Mouse (Mus musculus) neural tube, embryonic 15.5 days (tissue): Measurements from ENCODE around the gene Rcc2. TPM values are rescaled to one million over a fixed set of nuclear protein-coding genes. Genes with fewer than 3 reads are reported as not detected.

Experiments used
- ATAC-seq: fragments of 200-750 bp; cut with Nextera tagmentation; 2 replicates; pipeline ENCODE4 v1.8.0; 2017; ENCODE audit warnings: mild to moderate bottlenecking, moderate TSS enrichment, moderate library complexity; ENCODE audit not compliant: low FRiP score
- H3K27ac ChIP-seq: fragments of 300-500 bp; sonication (generic); replicated peaks from 2 replicates; pipeline ENCODE4 v1.5.1; 2015; ENCODE audit warnings: mild to moderate bottlenecking, inconsistent platforms
- H3K27me3 ChIP-seq: fragments of 300-500 bp; sonication (generic); replicated peaks from 2 replicates; pipeline ENCODE4 v1.6.1; 2015; ENCODE audit warnings: inconsistent platforms
- H3K36me3 ChIP-seq: fragments of 300-500 bp; sonication (generic); 2 replicates; pipeline ENCODE4 v1.6.1; 2015; ENCODE audit warnings: inconsistent platforms
- H3K4me1 ChIP-seq: fragments of 300-500 bp; sonication (generic); 2 replicates; pipeline ENCODE4 v1.6.1; 2015; ENCODE audit warnings: inconsistent platforms
- H3K4me2 ChIP-seq: fragments of 300-500 bp; sonication (generic); 2 replicates; pipeline ENCODE4 v1.6.1; 2015; ENCODE audit warnings: inconsistent platforms, mild to moderate bottlenecking, moderate library complexity
- H3K4me3 ChIP-seq: fragments of 300-500 bp; sonication (generic); replicated peaks from 2 replicates; pipeline ENCODE4 v1.5.1; 2015; ENCODE audit warnings: mild to moderate bottlenecking, inconsistent platforms
- H3K9ac ChIP-seq: fragments of 300-500 bp; sonication (generic); replicated peaks from 2 replicates; pipeline ENCODE4 v1.6.1; 2015; ENCODE audit warnings: mild to moderate bottlenecking, inconsistent platforms
- H3K9me3 ChIP-seq: fragments of 300-500 bp; sonication (generic); replicated peaks from 2 replicates; pipeline ENCODE4 v1.6.1; 2016; ENCODE audit warnings: inconsistent platforms
- WGBS: fragments of 180-500 bp; shearing (Covaris S2); methylation state at CpG from one replicate; pipeline ENCODE4 v1.1.7; 2015; ENCODE audit warnings: mixed read lengths; 5-methylcytosine and 5-hydroxymethylcytosine counted together
- polyA plus RNA-seq: library from polyadenylated mRNA; unstranded; fragments of >200 nt; fragmentation: Nextera tagmentation; extraction: Ambion mirVana; gene quantifications from 2 replicates; pipeline ENCODE4 v1.2.1, GENCODE M21; 2015

Rcc2 gene
- polyA plus RNA-seq, 1 experiment from 2014 or later: 16.8 TPM

DNA sequence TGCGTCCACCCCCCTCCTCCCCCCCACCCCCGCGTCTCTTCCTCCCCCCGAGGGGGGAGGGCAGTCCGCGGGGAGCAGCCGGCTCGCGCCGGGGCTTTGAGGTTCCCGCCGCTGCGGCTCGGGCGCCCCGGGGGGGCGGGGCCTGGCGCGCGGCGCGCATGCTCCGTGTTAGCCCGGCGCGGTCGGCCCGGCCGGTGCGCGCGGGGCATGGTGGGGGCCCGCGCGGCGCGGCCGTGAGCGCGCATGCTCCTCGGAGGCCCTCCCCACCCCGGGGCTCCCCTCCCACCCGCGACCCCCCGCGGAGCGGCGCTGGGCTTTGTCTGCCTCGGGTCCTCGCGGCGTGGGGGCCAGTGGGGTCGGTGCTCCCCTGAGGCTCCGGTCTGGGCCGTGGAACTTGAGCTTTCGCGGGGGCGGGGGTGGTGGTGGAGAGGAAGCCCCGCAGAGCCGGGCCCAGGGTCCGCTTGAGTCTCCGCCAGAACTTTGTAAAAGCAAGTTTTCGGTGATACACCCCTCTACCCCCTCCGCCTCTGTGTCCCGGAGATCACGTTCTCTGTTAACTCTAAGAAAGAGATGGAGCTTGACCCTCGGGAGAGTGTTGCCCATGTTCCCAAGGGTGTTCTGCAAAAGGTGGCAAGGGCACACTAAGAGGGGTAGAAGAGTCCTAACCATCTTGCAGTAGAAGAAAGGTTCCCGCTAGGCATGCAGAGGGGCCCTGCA, 2.4 kb downstream of the Rcc2 start:
- peak overlapping the region; percentile 86 for H3K4me3 ChIP-seq
- peak overlapping the region; percentile 92 for H3K4me2 ChIP-seq
- WGBS: under 1% methylated on average over 37 of the region's 68 CpGs

DNA sequence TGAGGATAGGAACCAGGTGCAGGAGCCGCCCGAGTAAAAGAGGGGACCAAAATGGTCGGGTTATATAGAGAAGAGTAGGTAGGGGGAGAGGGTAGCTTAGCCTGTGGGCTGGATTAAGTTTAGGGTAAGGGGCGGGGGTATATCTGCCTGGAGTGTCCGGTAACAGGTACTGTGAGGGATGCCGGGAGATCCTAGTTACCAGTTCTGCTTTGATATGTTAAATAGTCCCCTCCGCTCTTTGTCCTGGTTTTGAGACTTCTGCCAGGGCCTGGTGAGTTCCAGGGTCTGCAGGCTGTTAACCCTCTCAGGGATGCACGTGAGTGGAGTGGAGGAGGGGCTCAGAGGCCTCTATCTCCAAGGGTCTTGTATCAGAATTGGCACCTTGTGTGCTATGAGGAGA, 3.3 kb downstream of the Rcc2 start:
- Histone ChIP-seq H3K9me3 (no peaks in the 10 kb centered on the region), H3K4me2 (peak overlapping the region; percentile 92), H3K4me1 (peaks cover 74% of the 10 kb centered on the region), H3K36me3 (peaks cover 16% of the 10 kb centered on the region; the same call in 1 of the 2 replicates), H3K27me3 (peaks cover 9% of the 10 kb centered on the region), H3K4me3 (peak overlapping the region; percentile 86), H3K27ac (peak overlapping the region; percentile 93), H3K9ac (peak overlapping the region; percentile 90)
- WGBS: 6% methylated on average over 8 of the region's 8 CpGs
- ATAC-seq: no peak

More for the DNA sequence above, 2.4 kb downstream of the Rcc2 start:
- H3K9ac ChIP-seq: peak overlapping the region; percentile 90
- H3K27me3 ChIP-seq: peaks cover 14% of the 10 kb centered on the region
- H3K9me3 ChIP-seq: no peaks in the 10 kb centered on the region
- peaks cover 8% of the 10 kb centered on the region; the same call in 1 of the 2 replicates for H3K36me3 ChIP-seq
- H3K27ac ChIP-seq: peak overlapping the region; percentile 93
- H3K4me1 ChIP-seq: peaks cover 68% of the 10 kb centered on the region
- peak; percentile 83 for ATAC-seq

DNA sequence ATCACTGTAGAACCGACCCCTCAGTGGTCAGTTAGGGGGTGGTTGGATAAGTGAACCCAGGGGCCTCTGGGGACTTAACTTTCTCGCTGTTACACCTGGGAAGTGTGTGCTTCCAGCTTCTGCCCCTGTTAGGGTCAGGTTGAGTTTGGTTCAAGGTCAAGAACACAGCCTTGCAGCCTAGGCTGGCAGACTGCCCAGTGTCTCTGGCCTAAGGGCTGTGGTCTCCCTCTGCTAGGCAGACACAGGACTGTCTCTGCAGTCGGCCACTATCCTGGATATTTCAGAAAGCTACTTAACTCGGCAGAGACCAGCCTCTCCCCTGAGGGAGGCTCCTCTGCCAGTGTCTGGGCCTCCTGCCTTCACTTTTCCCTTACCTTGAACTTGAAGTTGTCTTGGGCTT, 3.8 kb downstream of the Rcc2 start:
- Histone ChIP-seq H3K27ac (peak overlapping the region; percentile 93), H3K4me2 (peak overlapping the region; percentile 92), H3K9me3 (no peaks in the 10 kb centered on the region), H3K36me3 (peaks cover 22% of the 10 kb centered on the region), H3K9ac (no peak overlapping the region), H3K4me3 (peak overlapping the region; percentile 86), H3K4me1 (peaks cover 75% of the 10 kb centered on the region), H3K27me3 (peaks cover 4% of the 10 kb centered on the region; the same call in 1 of the 2 replicates)
- no peak for ATAC-seq
- 32% methylated on average over 4 of the region's 4 CpGs for WGBS

DNA sequence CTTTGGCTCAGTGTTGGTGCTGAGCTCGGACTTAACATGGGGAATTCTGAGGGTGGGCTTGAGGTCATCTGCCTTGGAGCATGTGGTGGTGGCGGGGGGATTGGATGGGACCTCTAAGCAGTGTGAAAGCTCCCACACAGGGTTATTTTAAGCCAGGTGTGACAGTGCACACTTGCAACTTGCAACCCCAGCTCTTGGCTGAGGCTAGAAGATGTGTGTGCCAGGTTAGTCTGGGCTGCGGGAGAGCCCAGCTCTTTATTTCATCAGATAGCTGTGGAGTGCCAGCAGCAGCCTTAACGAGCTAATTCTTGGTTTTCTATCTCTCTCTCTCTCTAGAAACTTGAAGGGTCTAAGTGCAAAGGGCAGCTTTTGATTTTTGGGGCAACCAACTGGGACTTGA, 7.3 kb downstream of the Rcc2 start:
- 82% methylated on average over 4 of the region's 4 CpGs for WGBS
- Histone ChIP-seq H3K4me2 (no peak overlapping the region), H3K9ac (no peak overlapping the region), H3K4me1 (peaks cover 55% of the 10 kb centered on the region), H3K36me3 (peaks cover 55% of the 10 kb centered on the region), H3K27ac (0 out of 2 replicates have a peak overlapping the region, but pooled peaks have one; percentile 0), H3K9me3 (no peaks in the 10 kb centered on the region), H3K4me3 (no peak overlapping the region), H3K27me3 (no peaks in the 10 kb centered on the region)
- ATAC-seq: no peak

DNA sequence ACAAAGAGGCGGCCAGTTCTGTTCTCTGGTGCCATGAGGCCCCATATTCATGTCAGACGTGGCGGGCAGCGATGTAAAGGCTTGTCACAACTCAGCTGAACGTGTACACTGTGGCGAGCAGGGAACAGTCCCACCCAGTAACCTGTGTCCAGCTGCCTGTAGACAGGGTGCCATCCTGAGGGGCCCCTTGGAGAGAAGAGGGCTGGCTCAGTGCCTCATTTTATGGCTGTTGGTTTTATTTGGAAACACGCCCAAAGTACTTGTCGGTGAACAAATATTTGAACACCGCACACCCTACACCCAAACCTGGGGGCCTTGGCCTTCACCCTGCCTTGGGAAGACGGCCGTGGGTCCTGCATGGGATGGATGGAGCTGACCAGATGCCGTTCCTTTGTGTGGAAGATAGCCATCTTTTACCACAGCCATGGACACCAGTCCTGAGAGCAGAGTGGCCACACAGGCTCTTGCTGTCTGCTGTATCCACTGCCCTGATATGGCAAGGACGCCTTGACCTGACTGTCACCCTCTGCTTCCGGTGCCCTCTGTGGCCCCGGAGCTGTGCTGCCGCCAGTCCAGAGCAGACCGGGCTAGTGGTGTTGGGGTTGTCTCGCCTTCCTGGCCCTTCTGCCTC, 8.1 kb downstream of the Rcc2 start:
- 80% methylated on average over 18 of the region's 18 CpGs for WGBS
- peaks cover 58% of the 10 kb centered on the region for H3K36me3 ChIP-seq
- H3K4me1 ChIP-seq: peaks cover 51% of the 10 kb centered on the region
- H3K4me2 ChIP-seq: no peak overlapping the region
- ATAC-seq: no peak
- H3K27me3 ChIP-seq: no peaks in the 10 kb centered on the region
- no peaks in the 10 kb centered on the region for H3K9me3 ChIP-seq
- H3K4me3 ChIP-seq: no peak overlapping the region
- no peak overlapping the region; the same call in 1 of the 2 replicates for H3K27ac ChIP-seq
- no peak overlapping the region for H3K9ac ChIP-seq

DNA sequence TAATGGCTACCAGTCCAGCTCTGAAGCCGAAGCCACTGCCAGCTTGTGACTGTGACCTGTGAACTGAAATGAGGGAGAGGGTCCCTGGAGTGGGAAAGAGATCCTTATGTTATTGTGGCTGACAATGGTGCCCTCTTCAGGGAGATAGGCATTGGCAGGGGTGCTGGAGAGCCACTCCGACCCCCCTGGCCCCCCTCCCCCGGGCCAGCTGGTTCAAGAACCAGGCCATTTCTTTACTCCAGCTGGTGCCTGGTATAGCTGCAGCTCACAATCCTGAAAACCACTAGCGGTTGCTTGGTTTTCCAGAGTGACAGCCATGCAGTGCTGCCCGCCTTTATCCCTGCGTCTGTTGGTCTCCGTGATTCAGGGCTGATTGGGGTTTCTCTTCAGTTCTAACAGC, 8.8 kb downstream of the Rcc2 start:
- H3K9me3 ChIP-seq: no peaks in the 10 kb centered on the region
- H3K4me2 ChIP-seq: no peak overlapping the region
- no peak overlapping the region for H3K27ac ChIP-seq
- WGBS: 71% methylated on average over 7 of the region's 7 CpGs
- peaks cover 50% of the 10 kb centered on the region for H3K4me1 ChIP-seq
- no peak overlapping the region for H3K4me3 ChIP-seq
- peaks cover 61% of the 10 kb centered on the region for H3K36me3 ChIP-seq
- no peaks in the 10 kb centered on the region for H3K27me3 ChIP-seq
- H3K9ac ChIP-seq: no peak overlapping the region
- no peak for ATAC-seq

DNA sequence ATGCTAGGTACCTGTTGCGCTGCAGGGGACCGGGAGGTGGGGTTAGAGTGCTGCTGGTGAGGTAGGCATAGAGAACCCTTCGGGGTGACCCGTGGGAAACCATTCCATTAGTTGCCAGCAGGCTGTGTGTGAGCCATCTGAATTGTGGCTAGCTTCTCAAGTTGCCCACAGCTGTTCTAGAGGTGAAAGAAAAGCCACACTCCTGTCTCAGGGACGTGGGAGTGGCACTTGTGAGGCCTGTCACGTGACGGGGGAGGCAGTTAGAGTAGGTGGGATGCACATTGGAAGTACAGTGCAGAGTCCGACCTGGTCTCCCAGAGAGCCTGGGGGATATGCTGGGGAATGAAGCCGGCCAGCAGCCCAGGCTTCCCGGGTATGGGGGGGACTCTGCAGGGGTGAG, 9.3 kb downstream of the Rcc2 start:
- WGBS: 84% methylated on average over 10 of the region's 10 CpGs
- H3K4me1 ChIP-seq: peaks cover 50% of the 10 kb centered on the region
- no peak for ATAC-seq

DNA sequence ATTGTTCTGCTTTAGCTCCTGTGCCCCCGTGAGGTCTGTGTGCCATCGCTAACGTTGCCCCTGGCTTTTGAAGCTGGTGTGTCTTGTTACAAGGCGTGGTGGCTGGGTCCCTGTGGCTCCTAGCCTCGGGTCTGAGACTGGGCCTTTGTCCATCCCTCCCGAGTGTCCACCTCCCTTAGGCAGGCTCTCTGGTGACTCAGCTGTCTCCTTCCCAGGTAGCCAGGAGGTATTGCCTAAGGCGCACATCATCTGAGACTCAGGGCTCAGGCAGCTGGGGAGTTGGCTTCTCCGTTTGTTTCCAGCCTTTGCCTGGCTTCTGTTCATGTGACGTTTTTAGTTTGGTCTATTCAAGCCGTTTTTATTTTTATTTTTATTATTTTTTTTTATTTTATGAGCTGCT, 10.4 kb downstream of the Rcc2 start:
- no peaks in the 10 kb centered on the region for H3K27me3 ChIP-seq
- H3K36me3 ChIP-seq: peaks cover 75% of the 10 kb centered on the region

More for the DNA sequence above, 9.3 kb downstream of the Rcc2 start:
- no peak overlapping the region for H3K27ac ChIP-seq
- peaks cover 66% of the 10 kb centered on the region for H3K36me3 ChIP-seq
- H3K9ac ChIP-seq: no peak overlapping the region
- H3K9me3 ChIP-seq: no peaks in the 10 kb centered on the region
- no peak overlapping the region for H3K4me2 ChIP-seq
- H3K27me3 ChIP-seq: no peaks in the 10 kb centered on the region
- H3K4me3 ChIP-seq: no peak overlapping the region

DNA sequence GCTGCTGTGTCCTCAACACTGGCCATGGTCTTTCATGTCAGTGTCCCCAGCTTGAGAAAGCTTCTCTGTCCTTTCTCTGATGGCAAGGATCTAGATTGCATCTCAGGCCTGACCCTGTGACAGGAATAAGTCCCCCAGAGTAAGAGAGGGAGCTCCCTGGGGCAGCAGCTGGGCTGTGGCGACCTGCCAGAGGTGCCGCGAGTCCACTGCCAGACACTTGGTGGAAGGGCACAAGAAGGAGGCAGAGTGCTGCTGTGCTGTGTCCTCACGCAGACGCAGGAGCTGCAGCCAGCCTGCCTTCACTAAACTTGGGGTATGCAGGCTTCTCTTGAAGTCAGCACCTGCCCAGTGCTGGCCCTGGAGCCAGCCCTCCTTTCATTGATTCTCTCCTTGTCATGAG, 11.0 kb downstream of the Rcc2 start:
- Histone ChIP-seq H3K4me1 (peaks cover 35% of the 10 kb centered on the region), H3K9me3 (no peaks in the 10 kb centered on the region), H3K36me3 (peaks cover 80% of the 10 kb centered on the region), H3K4me3 (no peak overlapping the region), H3K9ac (no peak overlapping the region), H3K27me3 (no peaks in the 10 kb centered on the region), H3K27ac (no peak overlapping the region), H3K4me2 (no peak overlapping the region)
- ATAC-seq: no peak
- WGBS: 83% methylated on average over 5 of the region's 5 CpGs

More for the DNA sequence above, 10.4 kb downstream of the Rcc2 start:
- H3K4me3 ChIP-seq: no peak overlapping the region
- WGBS: 77% methylated on average over 10 of the region's 10 CpGs
- no peak overlapping the region for H3K27ac ChIP-seq
- peaks cover 41% of the 10 kb centered on the region for H3K4me1 ChIP-seq
- no peak for ATAC-seq
- no peaks in the 10 kb centered on the region for H3K9me3 ChIP-seq
- no peak overlapping the region for H3K4me2 ChIP-seq
- H3K9ac ChIP-seq: no peak overlapping the region

DNA sequence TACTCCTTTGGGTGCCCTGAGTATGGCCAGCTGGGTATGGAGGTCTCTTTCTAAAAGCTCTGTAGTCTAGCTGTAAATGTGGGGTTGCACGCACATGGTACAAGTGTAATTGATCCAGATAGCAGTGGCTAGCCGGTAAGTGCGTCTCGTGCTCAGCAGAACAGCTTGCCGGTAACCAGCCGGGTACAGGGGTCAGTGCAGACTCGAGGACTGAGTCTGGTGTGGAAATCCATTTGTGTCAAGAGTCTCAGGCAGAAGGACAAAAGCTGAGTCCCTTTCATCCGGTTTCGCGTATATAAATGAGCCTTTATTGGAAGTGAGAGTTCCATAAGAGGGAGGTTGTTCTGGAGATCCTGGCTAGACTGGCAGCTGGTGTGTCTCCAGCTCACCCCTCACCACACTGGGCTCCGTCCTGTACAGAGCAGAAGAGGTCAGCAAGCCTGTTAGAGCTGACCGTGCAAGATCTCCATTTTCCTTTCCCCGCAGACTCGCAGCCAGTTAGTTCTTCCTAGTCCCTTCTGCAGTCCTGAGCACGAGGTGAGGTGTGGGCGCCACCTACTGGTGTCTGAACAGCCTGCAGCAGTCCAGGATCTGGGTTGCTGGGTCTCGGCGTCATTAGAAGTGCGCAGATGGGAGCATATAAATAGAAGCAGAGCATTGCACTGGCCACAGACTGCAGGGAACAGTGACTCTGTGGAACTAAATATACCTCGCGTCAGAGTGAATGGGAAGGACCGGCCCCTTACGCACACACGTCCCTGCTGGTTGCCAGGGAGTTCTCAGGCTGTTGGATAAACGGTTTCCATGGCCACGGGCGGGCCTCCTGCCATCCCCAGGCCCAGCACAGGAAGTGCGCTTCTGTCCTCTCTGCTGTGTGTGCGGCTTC, 13.4 kb downstream of the Rcc2 start:
- Histone ChIP-seq H3K4me1 (peaks cover 16% of the 10 kb centered on the region), H3K9me3 (no peaks in the 10 kb centered on the region), H3K27me3 (no peaks in the 10 kb centered on the region), H3K36me3 (peaks cover 85% of the 10 kb centered on the region), H3K4me3 (no peak overlapping the region), H3K27ac (peak overlapping the region; percentile 69), H3K9ac (no peak overlapping the region), H3K4me2 (no peak overlapping the region)
- peak; percentile 88 for ATAC-seq
- WGBS: 29% methylated on average over 29 of the region's 29 CpGs

DNA sequence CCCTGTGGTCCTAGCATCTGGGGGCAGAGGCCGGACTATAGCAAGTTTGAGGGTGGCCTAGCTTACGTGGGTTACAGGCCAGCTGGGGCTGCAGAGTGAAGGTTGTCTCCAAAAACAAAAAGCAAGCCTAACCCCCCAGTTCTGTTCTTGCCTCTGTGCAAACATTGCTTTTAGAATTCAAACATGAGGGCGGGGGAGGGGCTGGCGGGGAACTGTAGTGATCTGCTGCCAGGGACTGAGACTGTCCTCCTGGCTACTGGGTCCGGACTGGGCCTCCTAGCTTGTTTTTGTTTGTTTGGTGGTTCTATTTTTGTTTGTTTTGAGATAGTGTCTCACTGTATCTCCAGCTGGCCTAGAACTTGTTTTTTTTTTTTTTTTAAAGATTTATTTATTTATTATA, 14.2 kb downstream of the Rcc2 start:
- Histone ChIP-seq H3K4me1 (peaks cover 15% of the 10 kb centered on the region), H3K9ac (no peak overlapping the region), H3K9me3 (no peaks in the 10 kb centered on the region), H3K27me3 (no peaks in the 10 kb centered on the region), H3K27ac (peak overlapping the region; percentile 52), H3K4me2 (no peak overlapping the region), H3K36me3 (peaks cover 85% of the 10 kb centered on the region), H3K4me3 (no peak overlapping the region)
- peak; percentile 22; the same call in 1 of the 2 replicates for ATAC-seq
- 85% methylated on average over 5 of the region's 5 CpGs for WGBS
